Mouse (Mus musculus) frontal cortex, postnatal 25 days (tissue): ENCODE results near the gene Il1f8.
"Not testable (repeated sequence)": the region's sequence is repeated elsewhere in the genome, so short reads cannot be mapped to it uniquely, and the experiment has no call there.

Experiments used
- DNase-seq, 2 experiments: peaks; one replicate each; pipeline ENCODE4 v3.0.0; 2022; ENCODE audit warnings: low spot score in 2 of 2

Il1f8 gene

GRCm38 (mm10) chr2:24152861-24153260 is at the start of gene Il1f8:
Gene Il1f8 (plus strand): TSS chr2:24153161.
- no peak for DNase-seq

GRCm38 (mm10) chr2:24103619-24104289 is 49.2 kb upstream of the Il1f8 start:
- DNase-seq: no peak

- no peak for DNase-seq
These were observed 43.9 kb upstream of the Il1f8 start for GRCm38 (mm10) chr2:24109085-24109484.

GRCm38 (mm10) chr2:24134373-24134772 is 18.6 kb upstream of the Il1f8 start:
- no peak for DNase-seq

- DNase-seq: peak; percentile 8 to 14
These were observed 28.8 kb downstream of the Il1f8 start for GRCm38 (mm10) chr2:24181683-24182331.

- not testable (repeated sequence) for DNase-seq
These were observed 29.6 kb downstream of the Il1f8 start for GRCm38 (mm10) chr2:24182423-24183147.

- DNase-seq: not testable (repeated sequence)
These were observed 31.1 kb downstream of the Il1f8 start for GRCm38 (mm10) chr2:24184092-24184491.

GRCm38 (mm10) chr2:24186176-24186575 is 33.2 kb downstream of the Il1f8 start, which contains the start of gene Il1f9:
Gene Il1f9 (plus strand): TSS chr2:24186476.
- DNase-seq: no peak

- DNase-seq: no peak
These were observed 34.6 kb downstream of the Il1f8 start for GRCm38 (mm10) chr2:24187585-24187984.

- DNase-seq: no peak
These were observed 35.2 kb downstream of the Il1f8 start for GRCm38 (mm10) chr2:24188189-24188588.
